Comparison of ENCODE assay signal across 10 mouse cellular contexts in genomic region chr10:61537036-61537380, GRCm38 (mm10). TPM values are rescaled to one million over a fixed set of nuclear protein-coding genes. Genes with fewer than 3 reads are reported as not detected.
DNase-seq lines count a peak whose midpoint lies in the region; ATAC-seq and TF ChIP-seq lines count a peak whose summit lies in the region.
"Had no signal": no experiment of that assay in that cellular context is flagged by ENCODE, and none has a peak within 500 bp of the region (broad histone marks: within the 10 kb centered on the region; RNA-seq: fewer than 3 reads in every experiment).

No protein-coding gene starts in this region.

- 28% methylated on average over 5 of the region's 5 CpGs for WGBS in liver, adult 2 months
- 58% methylated on average over 5 of the region's 5 CpGs for WGBS in heart, postnatal 0 days

- peak; percentile 16 for DNase-seq in adrenal gland, adult 2 months
- DNase-seq in adrenal gland, postnatal 10 days, result no peak
- peak; percentile 62 for DNase-seq in liver, adult 2 months (ENCODE audit: extremely low read depth, low read depth, low spot score)
- DNase-seq in liver, result no peak
- no peak for DNase-seq in heart, postnatal 0 days (ENCODE audit: low spot score)
- no peak for DNase-seq in cerebellum, postnatal 4 days (ENCODE audit: low spot score in 2 of 2)

- H3K9me3 ChIP-seq in heart, postnatal 0 days (replicated peaks; ENCODE audit: control insufficient read depth, low read length), result no peaks in the 10 kb centered on the region

- H3K27ac ChIP-seq in liver, adult 2 months (replicated peaks; ENCODE audit: insufficient read depth, low read depth, low read length), result peak overlapping the region; percentile 45
- H3K27ac ChIP-seq in heart, postnatal 0 days (ENCODE audit: low read depth), result peak overlapping the region; percentile 81
- H3K27ac ChIP-seq: liver, embryonic 14.5 days had no signal

- TF ChIP-seq POLR2A in liver, adult 2 months (IDR thresholded peaks at IDR 0.05; ENCODE audit: extremely low read depth, insufficient read depth, low read length), result no peak

- H3K4me3 ChIP-seq in liver, adult 2 months (ENCODE audit: insufficient read depth, low read depth, low read length), result no peak overlapping the region
- H3K4me3 ChIP-seq in heart, postnatal 0 days (ENCODE audit: low read depth, low read length), result no peak overlapping the region

- no peak for TF ChIP-seq CTCF in liver, adult 2 months (IDR thresholded peaks at IDR 0.05; ENCODE audit: low read depth, low read length)
- TF ChIP-seq CTCF in heart, postnatal 0 days (IDR thresholded peaks at IDR 0.05; ENCODE audit: low read depth), result no peak

- no peak overlapping the region for H3K9ac ChIP-seq in liver, adult 2 months (ENCODE audit: low read depth, low read length)
- no peak overlapping the region for H3K9ac ChIP-seq in heart, postnatal 0 days (replicated peaks; ENCODE audit: low read depth, low read length)
- H3K9ac ChIP-seq: liver, embryonic 14.5 days had no signal

- no peak overlapping the region; the same call in 1 of the 2 replicates for H3K4me2 ChIP-seq in heart, postnatal 0 days (ENCODE audit: low read depth, low read length)

- H3K36me3 ChIP-seq in liver, adult 2 months (ENCODE audit: control insufficient read depth, insufficient read depth, low read length), result no peaks in the 10 kb centered on the region
- H3K36me3 ChIP-seq in heart, postnatal 0 days (replicated peaks; ENCODE audit: control insufficient read depth, insufficient read depth, low read length), result no peaks in the 10 kb centered on the region

- no peaks in the 10 kb centered on the region for H3K79me2 ChIP-seq in liver, adult 2 months (ENCODE audit: control insufficient read depth, insufficient read depth, low read length)

- ATAC-seq in heart, postnatal 0 days (ENCODE audit: insufficient read depth, low read depth), result no peak
- ATAC-seq in megakaryocyte, adult 5-6 weeks (ENCODE audit: poor library complexity, severe bottlenecking), result peak; percentile 47; the same call in 1 of the 2 replicates
- ATAC-seq in CD4-positive, CD25-positive, alpha-beta regulatory T cell, adult 4 months, result no peak

- H3K27me3 ChIP-seq in liver, adult 2 months (ENCODE audit: control insufficient read depth, insufficient read depth, low read length), result no peaks in the 10 kb centered on the region
- H3K27me3 ChIP-seq in heart, postnatal 0 days (ENCODE audit: control insufficient read depth, insufficient read depth, low read length), result no peaks in the 10 kb centered on the region

- TF ChIP-seq EP300 in heart, postnatal 0 days (IDR thresholded peaks at IDR 0.05; ENCODE audit: low read depth), result no peak

- H3K4me1 ChIP-seq in liver, adult 2 months (ENCODE audit: control insufficient read depth, insufficient read depth, low read length), result peaks cover 6% of the 10 kb centered on the region; the same call in 1 of the 2 replicates
- H3K4me1 ChIP-seq in heart, postnatal 0 days (ENCODE audit: control insufficient read depth, insufficient read depth), result peaks cover 20% of the 10 kb centered on the region

RNA-seq across cellular contexts. Expression of gene Npffr1, which starts 58.3 kb away (rescaled TPM):
- total RNA-seq in adrenal gland, adult 2 months (2021), result under 1 TPM; 0.12 to 0.73 TPM
- 0.18 and 0.37 TPM in 2 replicates for polyA plus RNA-seq in adrenal gland, adult 2 months (2012; rRNA removed)
- under 1 TPM; 0.24 to 0.33 TPM for total RNA-seq in adrenal gland, postnatal 10 days (2021)
- not detected in 2 replicates for total RNA-seq in liver, adult 2 months (2014; rRNA removed)
- not detected in 2 replicates for polyA plus RNA-seq in liver, adult 2 months (2012; rRNA removed)
- not detected in 2 replicates for total RNA-seq in heart, postnatal 0 days (2014; rRNA removed; ENCODE audit: low replicate concordance)
- polyA plus RNA-seq in heart, postnatal 0 days (2015; fragmentation: Nextera tagmentation; extraction: Ambion mirVana), result 0.05 TPM in 1 of 2 replicates, not detected in the other
- total RNA-seq in megakaryocyte, adult 5-6 weeks (2015), result not detected in 2 replicates
- total RNA-seq in megakaryocyte, adult 5-6 weeks (2017), result not detected in 2 replicates
- polyA plus RNA-seq in CD4-positive, CD25-positive, alpha-beta regulatory T cell, adult 4 months (2017; shearing (Covaris generic)), result not detected
- polyA plus RNA-seq: liver, embryonic 14.5 days; stomach, embryonic 14.5 days had no signal

Comparison
In these comparisons a context has a peak if more than half of its experiments do, and no peak if none do; other contexts are left out.
1. DNase-seq: peak in adrenal gland, adult 2 months (single experiment) and liver, adult 2 months (single experiment); none in adrenal gland, postnatal 10 days (single experiment), liver (single experiment), heart, postnatal 0 days (single experiment) and cerebellum, postnatal 4 days (0 of 2).